Mouse (Mus musculus) stomach, embryonic 14.5 days (tissue): ENCODE results near the gene Cd4. TPM values are rescaled to one million over a fixed set of nuclear protein-coding genes. Genes with fewer than 3 reads are reported as not detected.
"Not testable (repeated sequence)": the region's sequence is repeated elsewhere in the genome, so short reads cannot be mapped to it uniquely, and the experiment has no call there.

Experiments
- ATAC-seq: fragments of 200-750 bp; cut with Nextera tagmentation; 2 replicates; pipeline ENCODE4 v1.8.0; 2017; ENCODE audit warnings: low read depth, moderate TSS enrichment; ENCODE audit not compliant: insufficient number of reproducible peaks, insufficient read depth, low FRiP score
- H3K27ac ChIP-seq: fragments of 300-500 bp; sonication (generic); 2 replicates; pipeline ENCODE4 v1.5.1; 2014; ENCODE audit warnings: mild to moderate bottlenecking, low read length, moderate library complexity, mixed read lengths
- H3K27me3 ChIP-seq: fragments of 300-500 bp; sonication (generic); 2 replicates; pipeline ENCODE4 v1.6.1; 2014; ENCODE audit warnings: low read length, control low read depth, mixed read lengths; ENCODE audit not compliant: control insufficient read depth, insufficient read depth
- H3K36me3 ChIP-seq: fragments of 300-500 bp; sonication (generic); 2 replicates; pipeline ENCODE4 v1.6.1; 2014; ENCODE audit warnings: mild to moderate bottlenecking, control low read depth, low read length, moderate library complexity, mixed read lengths; ENCODE audit not compliant: control insufficient read depth, insufficient read depth
- H3K4me1 ChIP-seq: fragments of 300-500 bp; sonication (generic); 2 replicates; pipeline ENCODE4 v1.6.1; 2014; ENCODE audit warnings: low read length, control low read depth, mixed read lengths; ENCODE audit not compliant: control insufficient read depth, insufficient read depth
- H3K4me2 ChIP-seq: fragments of 300-500 bp; sonication (generic); replicated peaks from 2 replicates; pipeline ENCODE4 v1.6.1; 2014; ENCODE audit warnings: low read depth, low read length, control low read depth
- H3K4me3 ChIP-seq: fragments of 300-500 bp; sonication (generic); 2 replicates; pipeline ENCODE4 v1.5.1; 2014; ENCODE audit warnings: low read depth, low read length, control low read depth
- H3K9ac ChIP-seq: fragments of 300-500 bp; sonication (generic); replicated peaks from 2 replicates; pipeline ENCODE4 v1.6.1; 2014; ENCODE audit warnings: low read depth, mild to moderate bottlenecking, control low read depth, low read length, moderate library complexity, mixed read lengths
- H3K9me3 ChIP-seq: fragments of 300-500 bp; sonication (generic); 2 replicates; pipeline ENCODE4 v1.6.1; 2016; ENCODE audit warnings: low read depth, low read length, control low read depth; ENCODE audit not compliant: control insufficient read depth
- WGBS: fragments of 180-500 bp; shearing (Covaris S2); extraction: QIAGEN DNeasy Blood & Tissue Kit; methylation state at CpG from one replicate; pipeline ENCODE4 v1.1.7; 2014; 5-methylcytosine and 5-hydroxymethylcytosine counted together
- polyA plus RNA-seq: library from polyadenylated mRNA; unstranded; fragments of >200 nt; fragmentation: Nextera tagmentation; extraction: Ambion mirVana; gene quantifications from 2 replicates; pipeline ENCODE4 v1.2.1, GENCODE M21; 2014

The Cd4 gene
- polyA plus RNA-seq, 1 experiment from 2014 or later: 0.43 TPM

DNA sequence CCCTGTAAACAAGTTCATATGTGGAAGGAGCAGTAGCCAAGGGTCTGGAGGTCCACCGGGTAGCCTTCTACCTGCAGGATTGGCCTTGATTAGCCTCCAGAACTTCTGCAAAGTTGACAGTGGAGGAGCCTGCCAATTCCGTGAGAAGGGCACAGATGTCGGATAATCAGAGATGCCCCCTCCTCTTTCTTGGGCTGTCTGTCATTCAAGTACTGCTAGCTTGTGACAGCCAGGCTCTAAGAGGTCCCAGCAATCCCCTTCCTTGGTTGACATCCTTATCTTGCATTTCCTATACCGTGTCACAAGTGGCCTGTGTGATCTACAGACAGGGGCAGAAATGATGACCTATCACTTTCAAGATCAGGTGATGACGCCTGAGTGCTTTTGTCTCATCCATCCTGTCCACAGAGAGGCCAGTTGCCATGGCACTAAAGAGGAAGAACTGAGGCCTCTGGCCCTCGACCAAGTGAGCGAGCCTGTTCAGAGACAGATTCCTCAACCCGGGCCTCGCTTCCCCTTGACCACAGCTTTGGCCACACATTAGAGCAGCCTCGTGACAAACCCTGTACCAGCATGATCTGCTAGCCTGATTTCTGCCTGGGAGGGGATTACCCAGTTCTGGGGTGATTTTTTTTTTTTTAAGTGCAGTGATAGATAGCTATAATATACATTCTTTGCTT, 12.9 kb upstream of the Cd4 start:
- H3K9me3 ChIP-seq: no peaks in the 10 kb centered on the region
- no peak for ATAC-seq
- H3K4me2 ChIP-seq: no peak overlapping the region
- H3K4me1 ChIP-seq: no peaks in the 10 kb centered on the region
- WGBS: 57% methylated on average over 10 of the region's 10 CpGs
- H3K27me3 ChIP-seq: no peaks in the 10 kb centered on the region
- H3K4me3 ChIP-seq: no peak overlapping the region
- H3K36me3 ChIP-seq: no peaks in the 10 kb centered on the region
- no peak overlapping the region for H3K27ac ChIP-seq
- no peak overlapping the region for H3K9ac ChIP-seq

DNA sequence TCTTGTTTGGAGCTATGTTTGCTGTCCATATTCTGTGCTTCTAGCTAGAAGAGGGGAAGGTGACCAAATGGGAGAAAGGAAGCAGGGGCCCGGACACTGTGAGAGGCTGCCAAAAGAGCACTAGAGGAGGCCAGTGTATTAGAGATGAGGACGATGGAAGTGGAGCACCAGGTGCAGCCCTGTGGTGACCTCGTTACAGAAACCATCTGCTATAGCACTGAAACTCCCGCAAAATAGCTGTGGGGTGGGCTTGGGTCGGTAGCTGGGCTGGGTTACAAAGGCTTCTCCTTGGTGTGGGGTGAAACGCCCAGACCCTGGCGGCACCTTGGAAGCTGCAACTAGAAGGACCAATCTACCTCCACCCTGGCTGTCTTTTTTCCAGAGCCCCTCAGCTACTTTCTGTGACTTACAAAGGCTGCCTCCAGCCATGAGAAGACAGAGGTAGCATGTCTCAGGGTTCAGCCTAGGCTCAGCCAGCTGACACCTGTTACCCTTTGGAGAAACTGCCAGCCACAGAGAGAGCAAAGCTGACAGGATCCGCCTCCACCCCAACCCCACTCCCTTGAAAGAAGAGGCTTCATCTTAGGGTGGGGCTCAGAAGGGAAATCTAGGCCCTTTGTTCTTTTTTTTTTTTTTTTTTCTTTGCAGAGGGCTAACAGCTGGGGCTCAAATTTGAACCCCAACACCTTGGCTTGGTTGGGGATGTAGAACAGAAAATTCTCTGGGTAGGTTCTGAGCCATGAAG, 12.2 kb upstream of the Cd4 start:
- H3K27ac ChIP-seq: no peak overlapping the region
- 59% methylated on average over 8 of the region's 8 CpGs for WGBS
- H3K36me3 ChIP-seq: no peaks in the 10 kb centered on the region
- H3K4me2 ChIP-seq: no peak overlapping the region
- no peak overlapping the region for H3K9ac ChIP-seq
- no peak for ATAC-seq
- no peaks in the 10 kb centered on the region for H3K9me3 ChIP-seq
- no peaks in the 10 kb centered on the region for H3K27me3 ChIP-seq
- H3K4me3 ChIP-seq: no peak overlapping the region
- no peaks in the 10 kb centered on the region for H3K4me1 ChIP-seq

DNA sequence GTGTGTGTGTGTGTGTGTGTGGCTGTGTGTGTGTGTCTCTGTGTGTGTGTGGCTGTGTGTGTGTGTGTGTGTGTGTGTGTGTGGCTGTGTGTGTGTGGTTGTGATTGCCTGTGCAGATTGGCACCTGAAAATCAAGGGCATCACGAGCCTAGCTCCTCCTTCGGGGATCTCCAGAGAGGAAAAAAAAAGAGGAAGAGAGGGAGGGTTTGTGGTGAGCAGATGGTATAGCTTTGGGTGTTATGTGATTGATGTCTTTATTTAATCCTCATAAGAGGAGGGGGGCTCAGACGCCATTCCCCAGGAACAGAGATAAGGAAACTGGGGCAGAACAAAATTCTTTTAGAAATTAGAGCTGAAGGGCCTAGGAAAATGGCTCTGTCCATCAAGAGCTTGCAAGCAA, 10.3 kb upstream of the Cd4 start:
- Histone ChIP-seq H3K27ac (no peak overlapping the region), H3K9ac (no peak overlapping the region), H3K4me2 (no peak overlapping the region), H3K36me3 (no peaks in the 10 kb centered on the region), H3K9me3 (no peaks in the 10 kb centered on the region), H3K27me3 (no peaks in the 10 kb centered on the region), H3K4me3 (no peak overlapping the region), H3K4me1 (no peaks in the 10 kb centered on the region)
- no peak for ATAC-seq
- WGBS: 30% methylated on average over 3 of the region's 3 CpGs

DNA sequence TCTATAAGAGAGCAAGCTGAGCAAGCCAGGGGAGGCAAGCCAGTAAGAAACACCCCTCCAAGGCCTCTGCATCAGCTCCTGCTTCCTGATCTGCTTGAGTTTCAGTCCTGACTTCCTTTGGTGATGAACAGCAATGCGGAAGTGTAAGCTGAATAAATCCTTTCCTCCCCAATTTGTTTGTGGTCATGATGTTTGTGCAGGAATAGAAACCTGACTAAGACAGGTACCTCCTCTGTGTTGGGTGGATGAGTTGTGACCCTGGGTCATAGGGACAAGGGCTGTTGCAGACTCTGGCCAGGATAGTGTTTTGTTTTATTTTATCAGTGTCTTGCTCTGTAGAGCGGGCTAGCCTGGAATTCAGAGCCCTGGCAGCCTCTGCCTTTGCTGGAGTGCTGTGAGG, 6.1 kb upstream of the Cd4 start:
- H3K27ac ChIP-seq, H3K4me3 ChIP-seq, H3K9ac ChIP-seq, H3K9me3 ChIP-seq, H3K27me3 ChIP-seq, H3K4me2 ChIP-seq, H3K4me1 ChIP-seq, ATAC-seq, H3K36me3 ChIP-seq: not testable (repeated sequence)
- 93% methylated on average over 2 of the region's 2 CpGs for WGBS

DNA sequence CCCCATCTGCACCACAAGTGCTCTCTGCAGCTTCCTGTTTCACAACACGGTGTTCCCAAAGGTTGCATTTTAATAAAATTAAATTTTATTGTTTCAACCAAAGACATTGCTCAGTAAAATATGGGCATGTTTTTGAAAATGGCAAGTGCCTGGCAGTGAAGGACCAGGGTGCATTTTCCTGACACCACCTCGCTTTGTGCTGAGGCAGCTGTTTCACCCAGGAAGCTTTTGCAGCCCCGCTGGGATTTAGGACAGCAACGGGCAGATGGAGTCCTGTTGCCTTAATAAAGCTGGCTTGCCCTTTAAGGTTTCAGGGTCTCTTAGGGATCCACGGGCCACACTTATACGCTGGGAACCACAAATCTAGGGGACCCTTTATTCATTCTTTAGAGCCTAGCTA, 3.0 kb upstream of the Cd4 start:
- Histone ChIP-seq H3K9me3 (no peaks in the 10 kb centered on the region), H3K4me1 (no peaks in the 10 kb centered on the region), H3K4me3 (no peak overlapping the region), H3K4me2 (no peak overlapping the region), H3K27ac (no peak overlapping the region), H3K27me3 (no peaks in the 10 kb centered on the region), H3K9ac (no peak overlapping the region), H3K36me3 (no peaks in the 10 kb centered on the region)
- ATAC-seq: no peak
- 58% methylated on average over 6 of the region's 6 CpGs for WGBS

DNA sequence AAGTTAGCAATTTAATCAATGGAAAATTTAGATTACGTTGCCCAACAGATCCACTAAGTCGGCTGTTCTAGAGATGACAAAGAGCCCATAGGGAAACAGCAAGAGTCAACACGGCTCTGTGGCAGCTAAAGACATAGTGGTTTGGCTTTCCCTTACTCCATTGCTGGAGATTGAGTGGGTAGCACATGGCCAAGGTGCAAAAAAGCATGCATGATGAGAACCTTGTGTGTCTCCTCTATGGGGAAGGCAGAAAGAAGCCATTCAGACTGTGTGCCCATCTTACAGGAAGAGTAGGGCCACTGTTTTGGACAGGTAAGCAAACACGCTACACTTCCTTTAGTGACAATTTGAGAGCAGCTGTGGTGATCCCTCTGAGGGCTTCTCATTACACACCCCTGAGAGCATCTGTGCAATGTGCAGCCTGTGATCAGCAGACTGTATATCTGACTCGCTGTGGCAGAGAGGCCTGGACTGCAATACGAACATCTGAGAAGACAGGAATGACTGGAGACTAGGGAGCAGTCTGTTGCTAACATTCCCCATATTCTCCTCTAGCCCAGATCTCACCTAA, 619 bp upstream of the Cd4 start:
- no peak for ATAC-seq
- Histone ChIP-seq H3K4me2 (no peak overlapping the region), H3K9ac (no peak overlapping the region), H3K4me3 (no peak overlapping the region), H3K27me3 (no peaks in the 10 kb centered on the region), H3K27ac (no peak overlapping the region), H3K9me3 (no peaks in the 10 kb centered on the region), H3K36me3 (no peaks in the 10 kb centered on the region), H3K4me1 (no peaks in the 10 kb centered on the region)
- 87% methylated on average over 6 of the region's 6 CpGs for WGBS

DNA sequence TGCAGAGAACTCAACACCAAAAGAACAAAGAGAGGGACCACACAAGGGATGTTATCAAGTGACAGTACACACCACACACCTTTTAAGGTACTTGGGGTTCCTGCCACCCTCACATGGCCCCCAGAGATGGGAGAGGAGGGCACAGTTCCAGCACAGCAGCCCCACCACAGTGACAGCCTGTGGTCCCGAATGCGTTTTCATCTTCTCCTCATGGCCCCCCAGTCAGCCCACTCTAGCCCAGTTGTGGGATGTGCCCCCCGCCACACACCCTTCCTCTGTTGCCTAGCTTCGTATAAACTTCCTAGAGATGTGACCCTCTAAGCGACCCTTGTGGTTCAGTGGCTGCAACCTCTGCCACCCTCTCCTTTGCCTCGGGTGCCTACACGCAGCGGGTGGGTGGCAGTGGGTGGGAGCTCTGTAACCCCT, 2.1 kb downstream of the Cd4 start:
- 87% methylated on average over 8 of the region's 8 CpGs for WGBS

DNA sequence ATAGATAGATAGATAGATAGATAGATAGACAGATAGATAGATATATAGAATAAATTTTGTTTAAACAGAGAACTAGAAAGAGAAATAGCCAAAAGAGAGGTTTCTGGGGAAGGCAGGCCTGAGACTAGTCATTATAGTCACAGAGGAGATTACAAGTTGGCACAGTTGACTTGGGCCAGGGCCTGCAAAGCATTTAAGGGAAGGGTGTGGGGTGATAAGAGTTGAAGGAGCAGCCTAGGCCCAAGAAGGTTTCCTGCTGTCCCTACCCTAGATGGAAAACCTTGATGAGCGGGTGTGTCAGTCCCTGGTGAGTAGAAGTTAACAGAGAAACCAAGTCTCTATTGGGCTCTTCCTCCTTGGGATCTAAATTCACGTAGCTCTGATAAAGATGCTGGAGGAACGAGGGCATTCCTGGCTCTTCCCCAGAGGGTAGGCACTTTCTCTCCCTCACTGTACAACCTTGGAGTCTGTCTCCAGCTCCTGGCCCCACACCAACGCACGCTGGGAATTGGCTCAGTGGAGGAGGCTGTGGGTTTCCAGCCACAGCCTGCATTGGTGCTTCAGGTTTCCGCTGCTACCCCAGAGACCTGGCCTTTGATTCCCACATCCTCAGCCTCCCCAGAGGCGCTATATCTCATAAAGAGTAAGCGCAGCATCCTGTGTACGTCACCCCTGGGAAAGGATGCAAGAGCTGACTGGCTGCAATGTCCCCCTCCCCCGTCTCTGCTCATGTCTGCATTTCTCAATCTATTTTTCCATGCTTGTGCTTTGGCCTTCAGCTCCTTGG, 3.1 kb downstream of the Cd4 start:
- Histone ChIP-seq H3K27me3 (no peaks in the 10 kb centered on the region), H3K9me3 (no peaks in the 10 kb centered on the region)

More for the DNA sequence above, 2.1 kb downstream of the Cd4 start:
- Histone ChIP-seq H3K27me3 (no peaks in the 10 kb centered on the region), H3K27ac (no peak overlapping the region), H3K4me2 (no peak overlapping the region), H3K36me3 (no peaks in the 10 kb centered on the region), H3K4me1 (no peaks in the 10 kb centered on the region), H3K9ac (no peak overlapping the region), H3K4me3 (no peak overlapping the region), H3K9me3 (no peaks in the 10 kb centered on the region)
- no peak for ATAC-seq

More for the DNA sequence above, 3.1 kb downstream of the Cd4 start:
- no peak overlapping the region for H3K9ac ChIP-seq
- H3K36me3 ChIP-seq: no peaks in the 10 kb centered on the region
- no peaks in the 10 kb centered on the region for H3K4me1 ChIP-seq
- H3K4me3 ChIP-seq: no peak overlapping the region
- WGBS: 76% methylated on average over 10 of the region's 10 CpGs
- no peak for ATAC-seq
- H3K4me2 ChIP-seq: no peak overlapping the region
- H3K27ac ChIP-seq: no peak overlapping the region
